Mouse (Mus musculus): ENCODE measurements around the gene Tspyl3. TPM values are rescaled to one million over a fixed set of nuclear protein-coding genes. Genes with fewer than 3 reads are reported as not detected.

Tspyl3 gene
- total RNA-seq, 2 experiments from 2014 or later = 3.0 to 3.2 TPM

- intact Hi-C loops (cut with DNase I) = no loop called here
- no peak for DNase-seq
Observed at GRCm38 (mm10) chr2:153179126-153179860, 45.9 kb downstream of the Tspyl3 start.

- intact Hi-C loops (cut with DNase I) = no loop called here
Observed at GRCm38 (mm10) chr2:153177188-153177587, 48.1 kb downstream of the Tspyl3 start.

GRCm38 (mm10) chr2:153175995-153176570, 49.2 kb downstream of the Tspyl3 start:
- DNase-seq = no peak
- intact Hi-C loops (cut with DNase I) = no loop called here

More at GRCm38 (mm10) chr2:153177188-153177587, 48.1 kb downstream of the Tspyl3 start:
- no peak for DNase-seq

Other genes with a start within 250 kb of the Tspyl3 start
- 10 to 100 TPM; 74.9 to 81.3 TPM for gene Pdrg1, start 210.0 kb downstream of the Tspyl3 start, total RNA-seq (2021)
- gene Xkr7, start 193.6 kb downstream of the Tspyl3 start, total RNA-seq (2021) = not detected
- gene Ccm2l, start 159.5 kb downstream of the Tspyl3 start, total RNA-seq (2021) = 10 to 100 TPM; 26.9 to 29.1 TPM
- gene Hck, start 117.0 kb downstream of the Tspyl3 start, total RNA-seq (2021) = 1 to 10 TPM; 1.0 to 1.2 TPM
- 10 to 100 TPM; 66.4 to 69.6 TPM for gene Tm9sf4, start 64.1 kb downstream of the Tspyl3 start, total RNA-seq (2021)
- gene Plagl2, start 16.0 kb upstream of the Tspyl3 start, total RNA-seq (2021) = 1 to 10 TPM; 5.7 to 7.8 TPM
- gene Pofut1, start 16.1 kb upstream of the Tspyl3 start, total RNA-seq (2021) = 10 to 100 TPM; 19.2 to 22.5 TPM
- 10 to 100 TPM; 11.3 to 12.9 TPM for gene Kif3b, start 66.0 kb upstream of the Tspyl3 start, total RNA-seq (2021)
- 10 to 100 TPM; 27.5 to 30.3 TPM for gene Asxl1, start 120.4 kb upstream of the Tspyl3 start, total RNA-seq (2021)